Mouse (Mus musculus): ENCODE results near the gene Crocc. TPM values are rescaled to one million over a fixed set of nuclear protein-coding genes. Genes with fewer than 3 reads are reported as not detected.
A peak's percentile ranks its signal among the peaks of the same experiment; 100 is the strongest.

The Crocc gene
- polyA plus RNA-seq, 1 experiment from 2014 or later: 8.3 TPM

GRCm38 (mm10) chr4:141064104-141064659 lies 3.8 kb upstream of the Crocc start:
- peaks cover 13% of the 10 kb centered on the region for H3K4me1 ChIP-seq
- H3K9ac ChIP-seq (replicated peaks): no peak overlapping the region
- H3K4me2 ChIP-seq (replicated peaks): no peak overlapping the region
- H3K27ac ChIP-seq (replicated peaks): no peak overlapping the region
- H3K36me3 ChIP-seq: peaks cover 36% of the 10 kb centered on the region
- WGBS: 77% methylated on average over 4 of the region's 4 CpGs
- ATAC-seq (replicated peaks): no peak
- H3K4me3 ChIP-seq: no peak overlapping the region
- no peaks in the 10 kb centered on the region for H3K27me3 ChIP-seq
- H3K9me3 ChIP-seq: no peaks in the 10 kb centered on the region

- peak overlapping the region; percentile 63 for H3K4me3 ChIP-seq
- H3K4me2 ChIP-seq (replicated peaks): peak overlapping the region; percentile 68
- 2% methylated on average over 29 of the region's 32 CpGs for WGBS
- no peaks in the 10 kb centered on the region for H3K9me3 ChIP-seq
- peak overlapping the region; percentile 95 for H3K27ac ChIP-seq (replicated peaks)
- no peaks in the 10 kb centered on the region for H3K36me3 ChIP-seq
- no peaks in the 10 kb centered on the region for H3K27me3 ChIP-seq
- peaks cover 16% of the 10 kb centered on the region for H3K4me1 ChIP-seq
- H3K9ac ChIP-seq (replicated peaks): peak overlapping the region; percentile 77
- ATAC-seq (replicated peaks): peak; percentile 4; the same call in 1 of the 2 replicates
Measured at GRCm38 (mm10) chr4:141059616-141060425, 529 bp downstream of the Crocc start.

GRCm38 (mm10) chr4:141058835-141059234 lies 1.5 kb downstream of the Crocc start:
- H3K9me3 ChIP-seq: no peaks in the 10 kb centered on the region
- no peak for ATAC-seq (replicated peaks)
- H3K4me2 ChIP-seq (replicated peaks): no peak overlapping the region
- no peak overlapping the region for H3K4me3 ChIP-seq
- WGBS: 74% methylated on average over 9 of the region's 9 CpGs
- H3K4me1 ChIP-seq: peaks cover 21% of the 10 kb centered on the region
- H3K27me3 ChIP-seq: no peaks in the 10 kb centered on the region
- no peak overlapping the region for H3K9ac ChIP-seq (replicated peaks)
- H3K36me3 ChIP-seq: no peaks in the 10 kb centered on the region
- no peak overlapping the region for H3K27ac ChIP-seq (replicated peaks)

- no peak for ATAC-seq (replicated peaks)
- H3K9me3 ChIP-seq: no peaks in the 10 kb centered on the region
- H3K4me2 ChIP-seq (replicated peaks): no peak overlapping the region
- H3K27me3 ChIP-seq: no peaks in the 10 kb centered on the region
- WGBS: 94% methylated on average over 10 of the region's 10 CpGs
- H3K9ac ChIP-seq (replicated peaks): no peak overlapping the region
- peaks cover 39% of the 10 kb centered on the region for H3K4me1 ChIP-seq
- no peak overlapping the region for H3K4me3 ChIP-seq
- no peak overlapping the region for H3K27ac ChIP-seq (replicated peaks)
- no peaks in the 10 kb centered on the region for H3K36me3 ChIP-seq
Measured at GRCm38 (mm10) chr4:141056970-141057369, 3.4 kb downstream of the Crocc start.

GRCm38 (mm10) chr4:141053568-141054161 lies 6.7 kb downstream of the Crocc start:
- H3K9ac ChIP-seq (replicated peaks): peak overlapping the region; percentile 50
- 2% methylated on average over 17 of the region's 17 CpGs for WGBS
- peak overlapping the region; percentile 34 for H3K4me3 ChIP-seq
- peak overlapping the region; percentile 96 for H3K27ac ChIP-seq (replicated peaks)
- ATAC-seq (replicated peaks): peak; percentile 49
- no peaks in the 10 kb centered on the region for H3K27me3 ChIP-seq
- H3K9me3 ChIP-seq: no peaks in the 10 kb centered on the region
- H3K4me2 ChIP-seq (replicated peaks): peak overlapping the region; percentile 54
- no peaks in the 10 kb centered on the region for H3K36me3 ChIP-seq
- H3K4me1 ChIP-seq: peaks cover 50% of the 10 kb centered on the region

- no peaks in the 10 kb centered on the region for H3K9me3 ChIP-seq
- peak overlapping the region; percentile 96 for H3K27ac ChIP-seq (replicated peaks)
- peak overlapping the region; percentile 54 for H3K4me2 ChIP-seq (replicated peaks)
- H3K27me3 ChIP-seq: no peaks in the 10 kb centered on the region
- WGBS: 22% methylated on average over 8 of the region's 8 CpGs
- no peaks in the 10 kb centered on the region for H3K36me3 ChIP-seq
- H3K4me3 ChIP-seq: peak overlapping the region; percentile 34
- H3K4me1 ChIP-seq: peaks cover 55% of the 10 kb centered on the region
- ATAC-seq (replicated peaks): no peak
- H3K9ac ChIP-seq (replicated peaks): peak overlapping the region; percentile 50
Measured at GRCm38 (mm10) chr4:141053138-141053537, 7.2 kb downstream of the Crocc start.

- Histone ChIP-seq H3K36me3 (no peaks in the 10 kb centered on the region), H3K27me3 (no peaks in the 10 kb centered on the region), H3K4me2 (replicated peaks) (peak overlapping the region; percentile 54; the same call in 1 of the 2 replicates), H3K4me3 (no peak overlapping the region), H3K4me1 (peaks cover 59% of the 10 kb centered on the region), H3K9me3 (no peaks in the 10 kb centered on the region), H3K9ac (replicated peaks) (no peak overlapping the region), H3K27ac (replicated peaks) (peak overlapping the region; percentile 96)
- 57% methylated on average over 12 of the region's 12 CpGs for WGBS
- no peak for ATAC-seq (replicated peaks)
Measured at GRCm38 (mm10) chr4:141052442-141052841, 7.9 kb downstream of the Crocc start.

GRCm38 (mm10) chr4:141049476-141049835 lies 10.9 kb downstream of the Crocc start:
- 5% methylated on average over 4 of the region's 4 CpGs for whole genome bisulfite sequencing
- Histone ChIP-seq H3K9me3 (no peaks in the 10 kb centered on the region), H3K4me1 (peaks cover 62% of the 10 kb centered on the region), H3K4me3 (no peak overlapping the region), H3K9ac (replicated peaks) (peak overlapping the region; percentile 2; the same call in 1 of the 2 replicates), H3K4me2 (replicated peaks) (peak overlapping the region; percentile 30), H3K27ac (replicated peaks) (peak overlapping the region; percentile 88), H3K27me3 (no peaks in the 10 kb centered on the region), H3K36me3 (no peaks in the 10 kb centered on the region)
- ATAC-seq (replicated peaks): peak; percentile 66

GRCm38 (mm10) chr4:141048810-141049475 lies 11.4 kb downstream of the Crocc start:
- H3K27me3 ChIP-seq: no peaks in the 10 kb centered on the region
- peak overlapping the region; percentile 2 for H3K9ac ChIP-seq (replicated peaks)
- peak; percentile 9; the same call in 1 of the 2 replicates for ATAC-seq (replicated peaks)
- WGBS: 17% methylated on average over 17 of the region's 17 CpGs
- no peak overlapping the region for H3K4me3 ChIP-seq
- H3K4me1 ChIP-seq: peaks cover 58% of the 10 kb centered on the region
- H3K4me2 ChIP-seq (replicated peaks): peak overlapping the region; percentile 30
- peak overlapping the region; percentile 88 for H3K27ac ChIP-seq (replicated peaks)
- H3K9me3 ChIP-seq: no peaks in the 10 kb centered on the region
- H3K36me3 ChIP-seq: no peaks in the 10 kb centered on the region

GRCm38 (mm10) chr4:141044816-141045215 lies 15.5 kb downstream of the Crocc start:
- peak; percentile 39 for ATAC-seq (replicated peaks)
- Histone ChIP-seq H3K4me2 (replicated peaks) (no peak overlapping the region), H3K36me3 (0 out of 2 replicates have a peak, but pooled peaks cover 9% of the 10 kb centered on the region), H3K4me1 (peaks cover 23% of the 10 kb centered on the region), H3K4me3 (no peak overlapping the region), H3K27ac (replicated peaks) (no peak overlapping the region), H3K9me3 (no peaks in the 10 kb centered on the region), H3K9ac (replicated peaks) (no peak overlapping the region), H3K27me3 (no peaks in the 10 kb centered on the region)
- 10% methylated on average over 8 of the region's 8 CpGs for WGBS

GRCm38 (mm10) chr4:141041117-141041516 lies 19.2 kb downstream of the Crocc start:
- H3K36me3 ChIP-seq: peaks cover 22% of the 10 kb centered on the region; the same call in 1 of the 2 replicates
- WGBS: 48% methylated on average over 12 of the region's 12 CpGs
- H3K27me3 ChIP-seq: no peaks in the 10 kb centered on the region
- H3K9me3 ChIP-seq: no peaks in the 10 kb centered on the region
- no peak overlapping the region for H3K4me3 ChIP-seq
- no peak overlapping the region for H3K9ac ChIP-seq (replicated peaks)
- no peak overlapping the region for H3K27ac ChIP-seq (replicated peaks)
- no peak for ATAC-seq (replicated peaks)
- H3K4me1 ChIP-seq: 0 out of 2 replicates have a peak, but pooled peaks cover 3% of the 10 kb centered on the region
- H3K4me2 ChIP-seq (replicated peaks): no peak overlapping the region

All from forebrain, embryonic 15.5 days (tissue).